Mouse (Mus musculus) olfactory bulb, adult 2 months (tissue): ENCODE data around the gene Pdlim7.

Experiments used
- CTCF ChIP-seq: fragments of 200-500 bp; IDR thresholded peaks from 2 replicates; pipeline ENCODE4 v1.5.1; 2012; ENCODE audit warnings: low read depth, mild to moderate bottlenecking, low read length, moderate library complexity; ENCODE audit not compliant: insufficient read depth
- POLR2A ChIP-seq: fragments of 200-500 bp; IDR thresholded peaks from 2 replicates; pipeline ENCODE4 v1.6.1; 2012; ENCODE audit warnings: mild to moderate bottlenecking, low read depth, low read length, moderate library complexity; ENCODE audit not compliant: insufficient read depth

DNA sequence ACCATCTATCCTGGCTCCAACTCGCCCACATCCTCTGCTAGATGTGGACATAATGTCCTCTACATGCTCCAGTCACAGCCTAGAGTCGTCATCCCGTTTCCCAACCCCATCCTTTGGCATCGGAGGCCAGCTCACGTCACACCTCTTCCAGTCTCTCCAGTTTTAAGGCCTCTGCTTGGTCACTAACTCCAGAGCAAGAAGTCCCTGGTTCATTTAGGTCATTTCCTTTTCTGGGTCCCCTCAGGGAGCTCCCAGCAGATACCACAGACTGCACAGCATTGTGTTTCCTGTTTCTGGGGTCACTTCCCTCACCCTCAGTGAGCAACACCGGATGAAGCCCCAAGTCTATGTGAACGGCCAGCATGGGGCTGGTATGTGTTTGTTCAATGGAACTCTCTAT is 34.5 kb downstream of the Pdlim7 start:
- TF ChIP-seq CTCF: no peak
- no peak for TF ChIP-seq POLR2A
